Mouse (Mus musculus) embryo, embryonic 9.5 days (tissue): Measurements from ENCODE around the gene Irs1.

ENCODE experiments used
- DNase-seq: peaks from one replicate; pipeline ENCODE4 v3.0.0-alpha.2; 2017; ENCODE audit errors: extremely low spot score

Irs1 gene

DNA sequence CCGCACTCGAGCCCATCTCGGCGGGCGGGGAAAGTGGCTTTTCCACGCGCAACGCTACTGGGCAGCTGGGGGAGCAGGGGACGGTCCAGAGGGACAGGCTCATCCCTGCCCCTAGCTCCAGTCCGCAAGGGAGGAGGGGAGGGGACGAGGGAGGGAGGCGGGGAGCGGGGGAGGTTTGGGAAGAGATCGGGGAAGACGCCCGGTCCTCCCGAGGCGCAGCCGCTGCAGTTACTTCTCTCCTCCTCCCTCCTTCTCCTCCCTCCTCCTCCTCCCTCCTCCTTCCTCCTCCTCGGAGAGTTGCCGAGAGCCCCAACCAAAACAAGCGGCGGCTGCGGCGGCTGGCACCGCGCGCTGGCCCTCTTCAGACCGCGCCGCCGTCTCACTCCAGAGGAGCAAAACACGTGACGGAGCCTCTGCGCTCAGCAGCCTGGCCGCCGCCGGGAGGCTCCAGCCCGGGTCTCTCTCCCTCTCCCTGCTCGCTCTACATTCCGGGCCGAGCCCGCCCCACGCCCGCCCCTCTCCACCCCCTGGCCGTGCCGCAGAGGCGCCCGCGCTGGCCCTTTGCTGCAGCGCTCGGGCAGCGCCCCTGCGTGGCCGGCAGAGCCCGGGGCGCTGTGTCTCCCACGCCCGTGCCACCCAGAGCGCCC lies at the start of gene Irs1:
TSS of gene Irs1 (minus strand) at position 266 of the 647 bp plus-strand sequence.
- peak; percentile 90 for DNase-seq

DNA sequence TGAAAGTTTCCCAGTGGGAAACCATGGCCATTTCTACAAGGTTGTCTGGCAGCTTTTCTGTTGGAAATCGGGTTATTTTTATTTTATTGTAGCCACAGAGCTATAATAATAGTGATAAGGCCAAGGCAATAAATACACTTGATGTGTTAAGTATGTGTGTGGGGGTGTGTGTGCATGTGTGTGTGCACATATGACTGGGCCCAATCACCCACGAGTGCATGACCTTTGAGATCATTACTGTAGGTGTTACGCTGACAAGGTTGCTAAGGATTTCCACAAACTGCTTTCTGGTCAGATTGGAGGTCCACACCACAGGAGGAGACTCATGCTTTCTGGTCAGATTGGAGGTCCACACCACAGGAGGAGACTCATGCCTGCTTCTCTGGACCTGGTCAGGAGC lies 43.3 kb upstream of the Irs1 start:
- DNase-seq = no peak

DNA sequence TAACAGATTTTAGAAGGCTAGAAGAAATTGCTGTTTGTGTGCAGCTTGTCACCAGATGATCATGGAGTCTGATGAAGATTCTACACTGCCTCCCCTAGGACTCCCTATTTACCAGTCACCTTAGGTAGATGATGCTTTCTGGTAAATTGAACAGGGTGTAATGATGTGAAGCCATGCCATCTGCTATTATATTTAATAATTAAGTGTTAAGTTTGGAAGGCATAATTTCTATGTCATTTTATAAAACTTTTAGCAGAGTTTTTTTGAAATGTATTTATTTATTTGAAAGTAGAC lies 38.7 kb upstream of the Irs1 start:
- DNase-seq = no peak

DNA sequence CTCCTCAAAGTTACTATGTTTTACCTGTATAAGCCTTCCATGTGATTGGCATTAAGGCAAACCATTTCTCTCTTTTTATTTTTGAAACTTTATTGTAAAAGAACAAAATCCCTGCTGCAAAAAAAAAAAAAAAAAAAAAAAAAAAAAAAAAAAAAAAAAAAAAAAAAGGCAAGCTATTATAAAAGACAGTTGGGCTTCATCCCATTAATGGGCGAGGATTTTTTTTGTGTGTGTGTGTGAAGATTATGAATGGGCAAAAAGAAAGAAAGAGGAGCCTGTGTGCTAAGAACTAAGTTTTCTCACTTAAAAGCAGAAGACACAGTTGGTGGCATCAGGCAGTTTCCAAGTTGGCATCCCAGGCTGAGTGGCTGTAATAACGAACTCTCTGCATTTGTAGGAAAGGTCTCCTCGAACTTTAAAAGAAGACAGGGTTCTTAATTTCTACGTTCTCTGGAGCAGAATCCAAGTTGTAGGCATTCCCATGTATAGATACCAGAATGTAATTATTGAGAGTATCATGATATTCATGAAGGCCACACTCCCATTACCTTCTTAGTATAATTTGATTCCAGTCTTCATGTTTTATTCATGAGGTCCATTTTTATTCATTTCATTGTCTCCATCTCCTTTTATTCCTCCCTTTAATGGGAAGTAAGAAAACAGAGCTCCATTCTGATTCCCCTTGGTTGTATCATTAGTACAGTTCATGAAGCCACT lies 38.2 kb upstream of the Irs1 start:
- no peak for DNase-seq

DNA sequence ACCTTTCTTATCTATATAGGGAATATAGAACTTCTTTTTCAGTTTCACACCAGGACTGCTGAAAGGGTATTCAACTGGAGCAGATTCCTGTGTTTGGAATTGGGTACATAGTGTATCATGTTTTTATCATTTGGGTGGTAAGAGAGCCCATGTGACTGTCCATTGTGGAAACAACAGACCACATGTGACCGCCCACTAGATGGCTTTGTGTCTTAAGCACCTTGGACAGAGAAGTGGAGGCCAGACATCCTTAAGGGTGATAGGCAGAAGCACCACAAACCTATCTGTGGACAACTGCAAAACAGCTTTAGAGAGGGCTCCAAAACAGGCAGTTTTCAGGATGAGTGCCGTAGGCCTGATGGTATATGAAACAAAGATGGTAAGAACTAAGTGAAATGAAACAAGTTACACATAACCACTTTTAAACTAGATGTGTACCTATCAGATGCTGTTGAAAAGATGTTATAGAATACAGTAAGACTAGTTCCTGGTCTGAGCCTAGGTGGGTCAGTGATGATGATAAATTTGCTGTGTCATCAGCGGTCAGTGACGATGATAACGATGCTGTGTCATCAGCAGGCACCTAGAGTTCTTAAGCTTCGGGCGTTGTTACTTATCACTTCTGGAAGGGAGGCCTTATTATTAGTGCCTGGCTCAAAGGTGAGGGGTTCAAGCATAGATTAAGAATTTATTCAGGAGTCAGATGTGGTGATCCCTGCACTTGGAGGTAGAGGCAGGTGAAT lies 37.0 kb upstream of the Irs1 start:
- no peak for DNase-seq

DNA sequence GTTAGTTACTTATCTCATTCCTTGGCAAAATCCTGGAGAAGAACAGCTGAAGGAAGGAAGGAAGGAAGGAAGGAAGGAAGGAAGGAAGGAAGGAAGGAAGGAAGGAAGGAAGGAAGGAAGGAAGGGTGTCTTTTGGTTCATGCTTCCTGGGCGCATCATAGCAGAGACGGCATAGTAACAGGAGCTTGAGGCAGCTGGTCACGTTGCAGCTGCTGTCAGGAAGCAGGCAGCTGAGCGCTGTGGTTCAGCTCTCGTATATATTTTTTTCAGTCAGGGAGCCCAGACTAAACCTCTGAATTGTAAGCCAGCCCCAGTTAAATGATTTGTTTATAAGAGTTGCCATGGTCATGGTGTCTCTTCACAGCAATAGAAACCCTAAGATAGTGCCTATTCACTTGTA lies 34.9 kb upstream of the Irs1 start:
- no peak for DNase-seq

DNA sequence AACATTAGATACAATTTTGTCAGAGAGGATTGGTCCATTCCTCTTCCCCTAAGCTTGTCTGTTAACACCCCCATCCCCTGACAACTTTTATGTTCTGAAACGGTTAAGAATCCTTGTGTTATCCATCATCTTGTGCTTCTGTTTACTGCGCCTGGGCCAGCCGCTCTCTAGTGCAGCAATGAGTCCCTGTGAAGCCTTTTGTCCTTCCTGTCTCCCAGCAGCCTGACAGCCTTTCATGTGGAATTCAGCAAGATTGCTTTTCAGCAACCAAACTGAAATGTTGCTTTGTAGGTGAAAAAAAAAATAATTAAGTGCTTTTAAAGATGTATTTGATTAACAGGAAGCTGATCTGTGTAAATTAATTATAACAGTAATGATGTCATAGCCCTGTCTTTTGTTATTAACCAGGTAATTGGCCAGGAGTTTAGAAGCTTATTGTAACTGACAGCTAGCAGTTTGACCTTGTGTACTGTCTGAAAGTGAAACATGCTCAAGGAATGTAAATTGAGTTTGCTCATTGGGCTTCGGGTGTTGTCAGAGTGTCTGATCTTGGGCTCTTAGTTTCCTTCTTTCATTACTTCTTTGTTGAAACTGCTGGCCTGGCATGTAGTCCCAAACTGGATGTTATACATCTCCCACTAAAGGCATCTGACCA lies 33.0 kb upstream of the Irs1 start:
- no peak for DNase-seq

DNA sequence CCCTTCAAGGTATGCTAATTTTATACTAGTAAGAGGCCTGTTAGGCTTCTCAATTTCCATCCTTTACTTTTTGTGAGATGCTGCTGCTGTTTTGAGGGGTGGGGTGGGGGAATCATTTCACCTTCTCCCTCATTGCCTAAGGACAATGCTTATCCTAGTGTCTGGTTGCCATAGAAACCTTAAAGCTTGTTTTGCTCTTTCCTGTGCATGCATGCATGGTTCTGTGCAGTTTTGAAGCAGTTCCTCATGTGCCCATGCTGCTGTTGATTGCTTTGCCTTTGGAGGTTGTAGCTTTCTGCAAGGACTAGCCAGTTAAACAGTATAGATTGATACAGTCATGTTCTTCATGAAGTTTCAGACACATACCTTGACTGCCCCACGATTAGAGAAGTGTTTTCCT lies 30.2 kb upstream of the Irs1 start:
- no peak for DNase-seq

DNA sequence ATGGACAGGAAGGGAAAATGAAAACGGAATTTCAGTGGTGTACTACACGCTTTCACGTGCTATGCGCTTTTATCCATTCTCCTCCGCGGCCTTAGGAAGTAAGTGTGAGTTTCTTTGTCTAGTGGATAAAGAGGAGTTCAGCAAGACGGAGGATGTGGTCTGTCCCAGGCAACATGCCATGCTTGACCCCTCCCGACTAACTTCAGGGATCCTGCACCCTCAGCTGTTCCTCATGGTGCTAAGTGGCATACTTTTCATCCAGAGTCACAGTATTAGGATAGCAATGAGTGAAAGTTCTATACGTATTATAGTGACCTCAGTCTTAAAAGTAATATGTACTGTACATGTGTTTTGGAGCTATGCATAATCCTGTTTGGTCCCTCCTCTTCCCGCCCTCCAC lies 29.6 kb upstream of the Irs1 start:
- no peak for DNase-seq

DNA sequence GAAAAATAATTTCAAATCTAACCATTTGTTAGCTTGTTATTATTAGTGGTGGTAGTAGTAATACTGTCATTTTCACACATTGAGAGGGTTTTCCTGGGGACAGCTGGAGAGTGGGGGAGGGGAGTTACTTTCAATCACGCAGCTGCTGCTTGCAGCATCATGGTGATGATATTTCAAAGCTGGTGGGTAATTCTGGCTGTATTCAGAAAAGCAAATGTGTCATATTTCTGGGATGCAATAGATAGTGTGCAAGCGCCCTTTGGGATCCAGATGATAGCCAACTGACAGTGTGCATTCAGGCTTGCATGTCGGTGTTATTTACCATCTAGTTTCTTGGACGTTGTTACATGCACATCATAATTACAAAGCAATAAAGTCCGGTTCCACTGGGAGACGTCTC lies 29.2 kb upstream of the Irs1 start:
- no peak for DNase-seq

DNA sequence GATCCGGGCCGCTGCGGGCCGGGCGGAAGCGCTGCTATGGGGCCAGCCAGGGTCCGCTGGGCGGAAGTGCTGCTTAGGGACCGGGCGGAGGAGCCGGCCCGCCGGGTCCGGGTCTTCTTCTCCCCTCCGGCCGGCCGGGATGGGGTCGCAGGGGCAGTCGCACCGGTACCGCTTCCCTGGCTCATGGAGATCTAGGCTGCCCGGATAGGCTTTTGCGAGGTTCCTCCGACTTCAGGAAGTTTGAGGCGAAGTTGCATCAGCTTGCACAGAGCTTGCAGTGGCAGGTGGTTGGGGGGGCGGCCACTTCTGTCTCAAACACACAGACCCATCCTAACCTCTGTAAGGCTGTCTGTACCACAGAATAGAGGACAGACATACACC lies 25.5 kb upstream of the Irs1 start:
- DNase-seq = no peak

DNA sequence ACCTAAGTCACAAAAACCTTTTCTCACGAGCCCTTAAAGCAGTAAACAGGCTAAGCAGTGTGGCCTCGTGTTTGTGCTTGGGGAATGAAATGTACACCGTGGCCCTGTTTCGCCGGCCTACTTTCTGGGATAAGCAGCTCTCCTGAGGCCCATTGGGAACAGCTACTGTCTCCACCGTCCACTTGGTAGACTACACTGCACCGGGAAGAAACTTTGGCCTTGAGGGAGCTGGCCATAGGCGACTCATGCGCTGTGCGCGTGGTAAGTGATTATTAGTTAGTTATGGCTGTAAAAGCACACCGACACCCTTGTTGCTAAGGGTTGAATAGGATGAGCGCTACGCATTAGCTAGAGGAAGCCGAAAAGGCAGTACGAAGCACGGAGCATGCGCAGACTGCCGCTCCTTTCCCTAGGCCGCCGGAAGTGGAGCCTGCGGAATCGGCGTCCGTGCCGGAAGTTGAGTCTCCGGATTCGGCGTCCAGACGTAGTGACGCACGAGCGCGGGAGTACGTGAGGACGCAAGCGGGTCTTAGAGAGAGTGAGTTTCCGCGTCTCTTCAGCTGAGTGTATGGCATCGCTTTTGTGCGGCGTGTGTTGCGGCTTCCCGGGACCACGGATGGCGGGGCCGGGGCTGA lies 25.0 kb upstream of the Irs1 start, which contains the start of gene Rhbdd1:
TSS of gene Rhbdd1 (plus strand) at position 342 of the 635 bp plus-strand sequence.
- DNase-seq = peak; percentile 92

DNA sequence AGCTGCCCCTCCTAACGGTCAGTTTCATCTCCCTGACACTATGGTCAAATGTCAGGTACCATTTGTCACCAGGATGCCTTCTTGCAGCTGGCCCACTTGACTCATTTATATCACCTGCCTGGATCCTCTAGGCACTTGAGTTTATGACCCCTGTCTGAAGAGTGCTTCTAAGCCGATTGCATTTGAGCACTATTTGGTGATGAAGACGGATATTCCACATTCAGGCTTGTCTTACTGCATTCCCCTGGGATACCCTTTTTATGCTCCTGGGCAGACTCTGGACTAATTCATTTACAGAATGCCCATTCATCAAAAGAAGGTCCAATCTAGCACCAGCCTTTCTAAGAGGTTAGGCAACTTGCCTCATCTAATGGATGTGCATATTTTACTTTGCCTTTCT lies 13.3 kb upstream of the Irs1 start:
- no peak for DNase-seq

DNA sequence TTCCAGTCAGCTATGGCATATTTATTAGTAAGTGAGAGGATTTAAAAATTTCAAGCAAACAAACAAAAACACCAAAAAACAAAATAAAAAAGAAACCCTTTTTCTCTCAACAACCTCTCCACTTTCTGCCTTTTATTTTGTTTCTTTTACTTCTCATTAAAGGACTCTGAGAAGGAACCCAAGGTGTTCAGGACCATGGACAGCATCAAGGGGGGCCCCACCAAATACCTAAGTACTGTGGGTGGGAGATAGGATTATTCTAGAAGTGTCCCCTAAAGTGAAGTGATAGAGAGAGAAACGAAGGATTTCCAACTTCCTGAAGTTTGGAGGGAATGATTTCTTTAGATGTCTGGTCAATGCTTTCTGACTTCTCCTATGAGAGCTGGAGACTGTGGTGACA lies 7.4 kb upstream of the Irs1 start:
- DNase-seq = no peak

DNA sequence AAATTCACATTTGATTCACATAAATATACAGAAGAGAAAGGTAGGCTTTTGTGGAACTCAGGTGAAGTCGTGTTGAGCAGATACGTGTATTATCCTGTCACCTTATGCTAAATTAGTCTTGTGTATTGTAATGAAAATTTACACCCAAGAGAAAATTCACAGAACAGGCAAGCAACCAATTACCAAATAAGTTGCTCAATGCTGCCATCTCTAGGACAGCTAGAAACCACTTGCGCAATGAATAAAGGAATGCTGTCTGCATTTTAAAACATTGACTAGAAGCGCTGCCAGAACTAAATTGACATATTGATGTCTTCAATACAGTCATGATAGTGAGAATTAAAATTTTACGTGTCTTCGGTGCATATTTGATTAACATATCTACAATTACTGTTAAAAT lies 2.9 kb upstream of the Irs1 start:
- DNase-seq = peak; percentile 51

DNA sequence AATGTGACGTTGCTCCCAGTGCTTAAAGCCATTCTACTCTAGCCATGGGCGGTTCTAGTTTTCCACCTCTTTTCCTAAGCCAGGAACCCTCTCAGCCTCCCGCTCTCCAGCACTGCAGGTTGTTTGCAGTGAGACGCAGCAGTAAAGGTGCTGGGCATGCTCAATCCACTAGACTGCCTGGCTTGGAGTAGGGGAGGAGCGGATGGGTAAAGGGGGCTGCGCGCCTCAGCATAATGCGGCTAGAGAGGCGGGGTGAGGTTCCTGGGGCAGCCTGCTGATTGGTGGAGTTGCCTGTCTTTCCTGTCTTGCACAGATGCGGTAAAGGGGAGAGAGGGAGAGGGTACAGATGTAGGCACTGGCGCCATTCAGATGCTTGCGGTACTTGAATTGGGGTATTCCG lies 1.6 kb upstream of the Irs1 start:
- peak; percentile 88 for DNase-seq

DNA sequence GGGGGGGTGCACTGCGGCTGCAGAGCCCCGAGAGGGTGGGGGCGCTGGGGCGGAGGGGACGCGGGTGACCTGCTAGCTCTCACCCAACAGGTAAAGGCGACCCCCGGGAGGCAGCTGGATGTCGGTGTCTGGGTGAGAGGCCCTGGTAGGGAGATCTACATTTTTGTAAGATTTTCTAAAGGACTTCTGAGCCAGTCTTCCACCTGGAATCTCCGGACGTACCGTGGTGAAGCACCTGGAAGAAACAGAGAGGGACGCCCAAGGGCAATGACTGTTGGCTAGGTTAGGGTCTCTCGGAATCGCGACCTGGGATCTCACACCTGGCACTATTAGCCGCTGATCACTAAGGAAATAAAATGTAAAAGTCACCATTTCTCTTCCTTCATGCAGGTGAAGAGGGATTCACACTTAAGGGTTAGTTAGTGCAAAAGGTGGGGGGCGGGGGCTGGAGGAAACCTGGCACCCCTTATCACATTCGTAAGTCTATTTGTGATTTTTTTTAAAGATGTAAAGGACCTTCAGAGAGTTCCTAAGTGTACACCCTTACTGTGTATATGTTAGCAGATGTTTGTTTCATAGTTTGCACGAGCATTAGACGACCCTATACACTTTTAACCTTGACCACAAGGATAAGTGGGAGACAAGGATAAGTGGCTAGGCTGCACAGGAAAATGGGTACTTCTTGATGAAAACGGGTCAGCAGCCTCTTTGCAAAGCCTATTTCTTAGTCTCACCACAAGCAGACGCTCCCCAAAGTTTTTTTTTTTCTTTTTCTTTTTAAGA lies 905 bp upstream of the Irs1 start:
- DNase-seq = no peak

DNA sequence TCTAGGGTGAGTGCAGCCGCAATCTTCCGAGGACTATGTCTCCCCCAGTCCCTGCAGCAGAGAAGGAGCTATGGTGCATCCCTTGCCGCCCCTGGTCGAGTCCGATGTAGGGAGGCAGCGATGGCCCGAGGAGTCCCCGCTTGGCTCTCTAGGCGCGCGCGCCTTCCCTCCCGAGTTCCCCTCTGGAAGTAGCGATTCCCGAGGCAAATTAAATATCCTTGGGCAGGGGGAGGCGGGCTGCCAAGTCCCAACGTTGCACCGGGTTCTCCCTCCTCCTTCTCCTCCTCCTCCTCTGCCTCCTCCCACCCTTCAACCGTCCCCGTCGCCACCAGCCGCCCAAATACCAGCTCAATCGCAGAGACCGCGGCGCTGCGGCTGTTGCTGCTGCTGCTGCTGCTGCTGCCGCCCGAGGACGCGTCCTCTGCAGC lies 479 bp downstream of the Irs1 start:
- DNase-seq = no peak

DNA sequence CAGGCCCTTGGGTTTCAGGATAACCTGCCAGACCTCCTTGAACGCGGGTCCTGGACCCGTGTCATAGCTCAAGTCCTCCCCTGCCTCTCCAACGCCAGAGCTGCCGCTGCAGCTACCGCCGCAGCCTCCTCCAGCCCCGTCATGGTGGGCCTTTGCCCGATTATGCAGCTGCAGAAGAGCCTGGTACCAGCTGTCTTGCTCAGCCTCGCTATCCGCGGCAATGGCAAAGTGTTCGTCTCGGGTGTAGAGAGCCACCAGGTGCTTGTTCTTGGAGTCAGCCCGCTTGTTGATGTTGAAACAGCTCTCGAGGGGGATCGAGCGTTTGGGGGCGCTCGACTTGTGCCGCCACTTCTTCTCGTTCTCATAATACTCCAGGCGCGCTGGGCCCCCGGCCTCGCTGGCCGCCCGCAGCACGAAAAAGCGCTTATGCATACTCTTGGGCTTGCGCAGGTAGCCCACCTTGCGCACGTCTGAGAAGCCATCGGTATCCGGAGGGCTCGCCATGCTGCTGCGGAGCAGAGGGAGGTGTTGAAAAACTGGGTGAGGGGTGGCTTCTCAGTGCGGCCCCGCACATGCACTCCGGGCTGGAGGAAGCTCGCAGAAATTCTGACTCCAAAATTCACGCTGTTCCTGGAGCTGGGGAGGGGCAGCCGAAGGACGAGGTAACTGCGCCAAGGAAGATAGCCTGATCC lies 1.1 kb downstream of the Irs1 start:
- peak; percentile 67 for DNase-seq

DNA sequence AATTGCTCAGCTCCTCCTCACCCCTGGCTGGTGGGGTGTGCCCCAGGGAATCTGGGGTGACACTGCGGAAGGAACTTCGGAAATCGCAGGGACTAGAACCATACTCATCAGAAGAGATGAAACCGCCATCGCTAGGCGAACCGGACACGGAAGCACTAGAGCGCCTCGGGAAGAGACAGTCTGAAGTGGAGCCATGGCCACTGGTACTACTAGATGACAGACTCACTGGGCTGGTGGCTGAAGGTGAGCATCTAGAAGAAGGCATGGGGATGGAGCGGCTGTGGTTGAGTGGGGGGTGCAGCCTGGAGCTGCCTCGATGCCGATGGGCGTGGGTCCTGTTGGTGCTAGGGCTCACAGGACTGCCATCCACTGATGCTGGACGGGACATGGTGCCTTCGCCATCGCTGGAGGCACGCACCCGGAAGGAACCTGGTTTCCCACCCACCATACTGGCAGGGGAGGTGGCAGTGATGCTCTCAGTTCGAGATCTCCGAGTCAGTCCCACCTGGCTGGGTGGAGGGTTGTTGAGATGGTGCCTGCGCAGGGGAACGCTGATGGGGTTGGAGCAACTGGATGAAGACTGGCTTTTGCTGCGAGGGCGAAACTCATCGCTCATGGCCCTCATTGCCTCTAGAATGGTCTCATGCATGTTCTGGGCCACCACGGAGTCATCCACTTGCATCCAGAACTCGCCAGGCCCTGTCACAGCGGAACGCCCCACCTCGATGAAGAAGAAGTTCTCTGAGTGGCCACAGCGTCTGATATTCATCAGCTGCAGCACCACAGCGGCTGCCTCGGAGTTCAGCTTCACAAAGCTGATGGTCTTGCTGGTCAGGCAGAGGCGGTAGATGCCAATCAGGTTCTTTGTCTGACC lies 1.9 kb downstream of the Irs1 start:
- DNase-seq = no peak
